Mouse (Mus musculus): ENCODE results near the gene Fry. TPM values are rescaled to one million over a fixed set of nuclear protein-coding genes. Genes with fewer than 3 reads are reported as not detected.

Gene Fry
- total and polyA plus RNA-seq, 3 experiments, result 1.9 to 2.3 TPM; not detected in 1

DNA sequence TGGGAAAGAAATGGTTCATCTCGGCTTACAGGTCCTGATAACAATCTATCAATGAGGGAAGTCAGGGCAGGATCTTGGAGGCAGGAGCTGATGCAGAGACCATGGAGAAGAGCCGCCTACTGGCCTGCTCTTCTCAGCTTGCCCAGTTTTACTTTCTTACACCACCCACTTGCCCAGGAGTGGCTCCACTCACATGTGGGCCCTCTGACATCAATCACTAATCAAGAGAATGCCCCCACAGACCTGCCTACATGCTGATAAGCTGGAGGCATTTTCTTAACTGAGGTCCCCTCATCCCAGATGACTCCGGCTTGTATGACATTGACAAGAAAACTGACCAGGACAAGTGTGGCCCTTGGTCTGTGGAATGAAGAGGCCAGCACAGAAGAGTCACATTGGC is 16.2 kb downstream of the Fry start:
- Histone ChIP-seq H3K4me3 (ENCODE audit: control insufficient read depth in 1 of 2, insufficient read depth in 1 of 2, low read depth in 2 of 2, low read length in 2 of 2) (no peak overlapping the region), H3K9me3 (replicated peaks; ENCODE audit: insufficient read depth, low read length) (no peaks in the 10 kb centered on the region), H3K36me3 (ENCODE audit: control insufficient read depth in 1 of 2, insufficient read depth in 2 of 2, low read length in 2 of 2) (peaks cover 0 to 19% of the 10 kb centered on the region in 2 experiments; a peak in 2 of 4 replicates), H3K4me1 (ENCODE audit: control insufficient read depth in 1 of 2, insufficient read depth in 2 of 2, low read length in 2 of 2) (peaks cover 0 to 25% of the 10 kb centered on the region in 2 experiments; a peak in 3 of 4 replicates), H3K27ac (ENCODE audit: control insufficient read depth, low read depth, low read length) (peak overlapping the region; percentile 57), H3K9ac (ENCODE audit: control insufficient read depth, low read depth, low read length, poor library complexity, severe bottlenecking) (no peak overlapping the region), H3K27me3 (ENCODE audit: control insufficient read depth in 1 of 2, insufficient read depth in 2 of 2, low read length in 2 of 2) (no peaks in the 10 kb centered on the region), H3K79me2 (ENCODE audit: control insufficient read depth, insufficient read depth, low read length, poor library complexity) (no peaks in the 10 kb centered on the region)
- TF ChIP-seq SIN3A (IDR thresholded peaks at IDR 0.05; ENCODE audit: low read length) (no peak), GATA1 (IDR thresholded peaks at IDR 0.05; ENCODE audit: low read depth, low read length) (0 out of 2 replicates have a peak, but pooled peaks have one; percentile 14), EP300 (IDR thresholded peaks at IDR 0.05; ENCODE audit: low read depth in 1 of 2, low read length in 2 of 2) (0 out of 4 replicates have a peak, but pooled peaks of 1 of the 2 experiments have one; percentile 9)
- DNase-seq (ENCODE audit: low read depth, low spot score), result no peak

DNA sequence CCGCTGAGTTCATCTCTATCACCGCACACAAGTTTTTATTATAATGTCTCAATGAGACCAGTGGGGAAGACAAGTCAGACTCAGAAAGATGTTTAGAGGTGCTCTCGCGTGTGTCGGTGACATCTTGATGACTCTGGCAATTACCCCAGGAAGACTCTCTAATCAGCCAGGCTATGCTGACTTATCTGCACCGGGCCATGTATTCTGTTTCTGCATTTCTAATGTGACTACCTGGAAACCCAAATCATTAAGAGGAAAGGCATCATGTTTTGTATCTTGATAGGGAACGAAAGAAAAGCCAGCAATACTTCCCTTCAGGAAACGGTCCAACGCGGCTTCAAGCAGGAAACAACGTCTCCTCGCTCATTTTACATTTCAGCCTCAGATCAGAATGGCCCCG is 17.1 kb downstream of the Fry start:
- Histone ChIP-seq H3K4me1 (ENCODE audit: control insufficient read depth in 1 of 2, insufficient read depth in 2 of 2, low read length in 2 of 2) (peaks cover 0 to 25% of the 10 kb centered on the region in 2 experiments; a peak in 3 of 4 replicates), H3K36me3 (ENCODE audit: control insufficient read depth in 1 of 2, insufficient read depth in 2 of 2, low read length in 2 of 2) (peaks cover 0 to 19% of the 10 kb centered on the region in 2 experiments; a peak in 2 of 4 replicates), H3K9ac (ENCODE audit: control insufficient read depth, low read depth, low read length, poor library complexity, severe bottlenecking) (peak overlapping the region; percentile 47), H3K27ac (ENCODE audit: control insufficient read depth, low read depth, low read length) (peak overlapping the region; percentile 57), H3K4me3 (ENCODE audit: control insufficient read depth in 1 of 2, insufficient read depth in 1 of 2, low read depth in 2 of 2, low read length in 2 of 2) (peak overlapping the region; percentile 14 to 23), H3K9me3 (replicated peaks; ENCODE audit: insufficient read depth, low read length) (no peaks in the 10 kb centered on the region), H3K27me3 (ENCODE audit: control insufficient read depth in 1 of 2, insufficient read depth in 2 of 2, low read length in 2 of 2) (no peaks in the 10 kb centered on the region), H3K79me2 (ENCODE audit: control insufficient read depth, insufficient read depth, low read length, poor library complexity) (no peaks in the 10 kb centered on the region)
- DNase-seq (ENCODE audit: low read depth, low spot score), result peak; percentile 82
- peak; percentile 68; the same call in 1 of the 2 replicates for TF ChIP-seq ETS1 (IDR thresholded peaks at IDR 0.05; ENCODE audit: low read depth, low read length)
- no peak for TF ChIP-seq USF2 (IDR thresholded peaks at IDR 0.05; ENCODE audit: borderline replicate concordance in 1 of 2, insufficient read depth in 1 of 2, low read depth in 1 of 2, low read length in 2 of 2)
- no peak for TF ChIP-seq NRF1 (IDR thresholded peaks at IDR 0.05; ENCODE audit: insufficient read depth, low read depth, low read length, poor library complexity, severe bottlenecking)
- 0 out of 2 replicates have a peak, but pooled peaks have one; percentile 11 for TF ChIP-seq RCOR1 (IDR thresholded peaks at IDR 0.05; ENCODE audit: low read depth, low read length)
- peak; percentile 92 for TF ChIP-seq GATA1 (IDR thresholded peaks at IDR 0.05; ENCODE audit: low read depth, low read length)
- TF ChIP-seq TBP (IDR thresholded peaks at IDR 0.05; ENCODE audit: low read depth, low read length), result 0 out of 2 replicates have a peak, but pooled peaks have one; percentile 20
- no peak for TF ChIP-seq MEF2A (IDR thresholded peaks at IDR 0.05; ENCODE audit: extremely low read depth, insufficient replicate concordance, low read depth, low read length, poor library complexity, severe bottlenecking)
- 0 out of 2 replicates have a peak, but pooled peaks have one; percentile 9 for TF ChIP-seq MXI1 (IDR thresholded peaks at IDR 0.05; ENCODE audit: low read depth, low read length)
- peak; percentile 65; the same call in 1 of the 2 replicates for TF ChIP-seq MYC (IDR thresholded peaks at IDR 0.05; ENCODE audit: low read depth, low read length)
- peak; percentile 56 for TF ChIP-seq SIN3A (IDR thresholded peaks at IDR 0.05; ENCODE audit: low read length)
- TF ChIP-seq JUND (IDR thresholded peaks at IDR 0.05; ENCODE audit: low read depth, low read length), result no peak
- TF ChIP-seq CHD2 (IDR thresholded peaks at IDR 0.05; ENCODE audit: low read length), result no peak
- no peak for TF ChIP-seq E2F4 (IDR thresholded peaks at IDR 0.05; ENCODE audit: borderline replicate concordance, low read depth, low read length)
- no peak for TF ChIP-seq RAD21 (IDR thresholded peaks at IDR 0.05; ENCODE audit: low read depth, low read length)
- no peak for TF ChIP-seq CTCF (IDR thresholded peaks at IDR 0.05 in 2 of 3, conservative IDR thresholded peaks at IDR 0.05 in 1 of 3; ENCODE audit: control insufficient read depth in 1 of 3, insufficient read depth in 1 of 3, low read depth in 2 of 3, low read length in 3 of 3, poor library complexity in 1 of 3, severe bottlenecking in 1 of 3)
- 0 out of 4 replicates have a peak, but pooled peaks of 1 of the 2 experiments have one; percentile 34 for TF ChIP-seq POLR2A (IDR thresholded peaks at IDR 0.05; ENCODE audit: control insufficient read depth in 1 of 2, insufficient read depth in 1 of 2, low read depth in 1 of 2, low read length in 2 of 2, poor library complexity in 1 of 2)
- peak; percentile 82 to 89 for TF ChIP-seq EP300 (IDR thresholded peaks at IDR 0.05; ENCODE audit: low read depth in 1 of 2, low read length in 2 of 2)
- peak; percentile 58 for TF ChIP-seq TAL1 (IDR thresholded peaks at IDR 0.05; ENCODE audit: low read length)
- no peak for TF ChIP-seq SMC3 (IDR thresholded peaks at IDR 0.05; ENCODE audit: low read depth, low read length)
- TF ChIP-seq GABPA (IDR thresholded peaks at IDR 0.05; ENCODE audit: low read depth, low read length), result no peak
- peak; percentile 75 for TF ChIP-seq TCF12 (IDR thresholded peaks at IDR 0.05; ENCODE audit: low read depth, low read length)
- TF ChIP-seq BHLHE40 (IDR thresholded peaks at IDR 0.05; ENCODE audit: borderline replicate concordance, low read depth, low read length), result no peak
- TF ChIP-seq KAT2A (conservative IDR thresholded peaks at IDR 0.05; ENCODE audit: low read depth, low read length), result no peak
